Mouse (Mus musculus) forebrain, embryonic 12.5 days (tissue): ENCODE data around the gene Olfr1441. TPM values are rescaled to one million over a fixed set of nuclear protein-coding genes. Genes with fewer than 3 reads are reported as not detected.

Source experiments
- ATAC-seq: fragments of 200-750 bp; cut with Nextera tagmentation; 2 replicates; pipeline ENCODE4 v1.8.0; 2017; ENCODE audit warnings: moderate TSS enrichment; ENCODE audit not compliant: low FRiP score
- H3K27ac ChIP-seq: fragments of 300-500 bp; sonication (generic); 2 replicates; pipeline ENCODE4 v1.5.1; 2016; ENCODE audit warnings: mild to moderate bottlenecking
- H3K27me3 ChIP-seq: fragments of 300-500 bp; sonication (generic); 2 replicates; pipeline ENCODE4 v1.6.1; 2016; ENCODE audit warnings: mild to moderate bottlenecking
- H3K36me3 ChIP-seq: fragments of 300-500 bp; sonication (generic); replicated peaks from 2 replicates; pipeline ENCODE4 v1.6.1; 2016; ENCODE audit warnings: mild to moderate bottlenecking
- H3K4me1 ChIP-seq: fragments of 300-500 bp; sonication (generic); 2 replicates; pipeline ENCODE4 v1.6.1; 2016
- H3K4me2 ChIP-seq: fragments of 300-500 bp; sonication (generic); 2 replicates; pipeline ENCODE4 v1.6.1; 2016; ENCODE audit warnings: mild to moderate bottlenecking, moderate library complexity
- H3K4me3 ChIP-seq: fragments of 300-500 bp; sonication (generic); replicated peaks from 2 replicates; pipeline ENCODE4 v1.5.1; 2016; ENCODE audit warnings: mild to moderate bottlenecking
- H3K9ac ChIP-seq: fragments of 300-500 bp; sonication (generic); 2 replicates; pipeline ENCODE4 v1.6.1; 2016; ENCODE audit warnings: mild to moderate bottlenecking
- H3K9me3 ChIP-seq: fragments of 300-500 bp; sonication (generic); 2 replicates; pipeline ENCODE4 v1.6.1; 2016
- WGBS: fragments of 180-500 bp; shearing (Covaris S2); methylation state at CpG from one replicate; pipeline ENCODE4 v1.1.7; 2016; 5-methylcytosine and 5-hydroxymethylcytosine counted together
- polyA plus RNA-seq: library from polyadenylated mRNA; unstranded; fragments of >200 nt; fragmentation: Nextera tagmentation; extraction: Ambion mirVana; gene quantifications from 2 replicates; pipeline ENCODE4 v1.2.1, GENCODE M21; 2016

Olfr1441 gene
- not detected in 2 replicates for polyA plus RNA-seq

- no peak within 1 kb of the TSS for H3K27ac ChIP-seq
- no peaks in the 10 kb centered on the region for H3K9me3 ChIP-seq
- ATAC-seq = no peak
These were observed at the start of gene Olfr1441 for GRCm38 (mm10) chr19:12417361-12417760. TSS of gene Olfr1441 (plus strand) at chr19:12417433.

GRCm38 (mm10) chr19:12373004-12373403 lies 44.2 kb upstream of the Olfr1441 start:
- 83% methylated on average over 3 of the region's 3 CpGs for WGBS
- no peaks in the 10 kb centered on the region for H3K9me3 ChIP-seq
- no peak overlapping the region for H3K4me3 ChIP-seq
- no peaks in the 10 kb centered on the region for H3K36me3 ChIP-seq
- H3K4me2 ChIP-seq = no peak overlapping the region
- no peaks in the 10 kb centered on the region for H3K4me1 ChIP-seq
- H3K9ac ChIP-seq = no peak overlapping the region
- H3K27me3 ChIP-seq = no peaks in the 10 kb centered on the region
- ATAC-seq = no peak
- no peak overlapping the region for H3K27ac ChIP-seq

More at GRCm38 (mm10) chr19:12417361-12417760, at the start of gene Olfr1441:
- Histone ChIP-seq H3K36me3 (no peaks in the 10 kb centered on the region), H3K4me1 (no peaks in the 10 kb centered on the region), H3K27me3 (no peaks in the 10 kb centered on the region), H3K9ac (no peak within 1 kb of the TSS), H3K4me3 (no peak within 1 kb of the TSS), H3K4me2 (no peak within 1 kb of the TSS)

GRCm38 (mm10) chr19:12374465-12375025 lies 42.7 kb upstream of the Olfr1441 start:
- 88% methylated on average over 2 of the region's 2 CpGs for WGBS
- no peak for ATAC-seq
- Histone ChIP-seq H3K4me2 (no peak overlapping the region), H3K9ac (no peak overlapping the region), H3K36me3 (no peaks in the 10 kb centered on the region), H3K27ac (no peak overlapping the region), H3K4me3 (no peak overlapping the region), H3K4me1 (no peaks in the 10 kb centered on the region), H3K27me3 (no peaks in the 10 kb centered on the region), H3K9me3 (no peaks in the 10 kb centered on the region)

GRCm38 (mm10) chr19:12386979-12387378 lies 30.3 kb upstream of the Olfr1441 start, which contains the start of gene Olfr1440:
TSS of gene Olfr1440 (plus strand) at chr19:12387279.
- Histone ChIP-seq H3K4me2 (no peak within 1 kb of the TSS), H3K27ac (no peak within 1 kb of the TSS), H3K36me3 (no peaks in the 10 kb centered on the region), H3K9me3 (no peaks in the 10 kb centered on the region), H3K4me1 (no peaks in the 10 kb centered on the region), H3K27me3 (no peaks in the 10 kb centered on the region), H3K9ac (no peak within 1 kb of the TSS), H3K4me3 (no peak within 1 kb of the TSS)
- no peak for ATAC-seq
- 81% methylated on average over 2 of the region's 2 CpGs for WGBS

GRCm38 (mm10) chr19:12413737-12414136 lies 3.5 kb upstream of the Olfr1441 start:
- H3K4me1 ChIP-seq = no peaks in the 10 kb centered on the region
- no peak for ATAC-seq
- no peaks in the 10 kb centered on the region for H3K9me3 ChIP-seq
- H3K4me3 ChIP-seq = no peak overlapping the region
- H3K27me3 ChIP-seq = no peaks in the 10 kb centered on the region
- no peak overlapping the region for H3K9ac ChIP-seq
- no peak overlapping the region for H3K27ac ChIP-seq
- H3K4me2 ChIP-seq = no peak overlapping the region
- H3K36me3 ChIP-seq = no peaks in the 10 kb centered on the region

GRCm38 (mm10) chr19:12418312-12418711 lies 1.1 kb downstream of the Olfr1441 start:
- no peaks in the 10 kb centered on the region for H3K9me3 ChIP-seq
- no peak overlapping the region for H3K4me2 ChIP-seq
- no peaks in the 10 kb centered on the region for H3K27me3 ChIP-seq
- H3K4me1 ChIP-seq = no peaks in the 10 kb centered on the region
- no peak overlapping the region for H3K27ac ChIP-seq
- 83% methylated on average over 3 of the region's 3 CpGs for WGBS
- no peak overlapping the region for H3K4me3 ChIP-seq
- no peak for ATAC-seq
- H3K36me3 ChIP-seq = no peaks in the 10 kb centered on the region
- no peak overlapping the region for H3K9ac ChIP-seq

GRCm38 (mm10) chr19:12420555-12420954 lies 3.3 kb downstream of the Olfr1441 start:
- H3K4me1 ChIP-seq = no peaks in the 10 kb centered on the region
- WGBS = 82% methylated on average over 6 of the region's 6 CpGs
- no peak overlapping the region for H3K4me2 ChIP-seq
- H3K9ac ChIP-seq = no peak overlapping the region
- H3K9me3 ChIP-seq = no peaks in the 10 kb centered on the region
- no peak for ATAC-seq
- H3K36me3 ChIP-seq = no peaks in the 10 kb centered on the region
- H3K4me3 ChIP-seq = no peak overlapping the region
- no peak overlapping the region for H3K27ac ChIP-seq
- H3K27me3 ChIP-seq = no peaks in the 10 kb centered on the region

GRCm38 (mm10) chr19:12421680-12422079 lies 4.4 kb downstream of the Olfr1441 start:
- WGBS = 89% methylated on average over 1 of the region's 1 CpGs
- no peaks in the 10 kb centered on the region for H3K27me3 ChIP-seq
- H3K4me3 ChIP-seq = no peak overlapping the region
- H3K27ac ChIP-seq = no peak overlapping the region
- no peaks in the 10 kb centered on the region for H3K9me3 ChIP-seq
- H3K4me1 ChIP-seq = no peaks in the 10 kb centered on the region
- H3K4me2 ChIP-seq = no peak overlapping the region
- H3K9ac ChIP-seq = no peak overlapping the region
- ATAC-seq = no peak
- H3K36me3 ChIP-seq = no peaks in the 10 kb centered on the region

- H3K9me3 ChIP-seq = no peaks in the 10 kb centered on the region
- ATAC-seq = no peak
- no peaks in the 10 kb centered on the region for H3K27me3 ChIP-seq
- no peak overlapping the region for H3K9ac ChIP-seq
- H3K4me2 ChIP-seq = no peak overlapping the region
- WGBS = 88% methylated on average over 5 of the region's 5 CpGs
- no peaks in the 10 kb centered on the region for H3K4me1 ChIP-seq
- no peaks in the 10 kb centered on the region for H3K36me3 ChIP-seq
- H3K4me3 ChIP-seq = no peak overlapping the region
- H3K27ac ChIP-seq = no peak overlapping the region
These were observed 9.9 kb downstream of the Olfr1441 start for GRCm38 (mm10) chr19:12427101-12427500.

- H3K27ac ChIP-seq = no peak within 1 kb of the TSS
- no peak within 1 kb of the TSS for H3K4me2 ChIP-seq
- no peak within 1 kb of the TSS for H3K9ac ChIP-seq
- no peaks in the 10 kb centered on the region for H3K4me1 ChIP-seq
- no peak for ATAC-seq
- WGBS = 95% methylated on average over 6 of the region's 6 CpGs
- H3K27me3 ChIP-seq = no peaks in the 10 kb centered on the region
- H3K4me3 ChIP-seq = no peak within 1 kb of the TSS
- no peaks in the 10 kb centered on the region for H3K36me3 ChIP-seq
- H3K9me3 ChIP-seq = no peaks in the 10 kb centered on the region
These were observed 10.4 kb downstream of the Olfr1441 start, which contains the start of gene Pfpl for GRCm38 (mm10) chr19:12427605-12428004. TSS of gene Pfpl (plus strand) at chr19:12427905.

- H3K9ac ChIP-seq = no peak overlapping the region
- H3K4me1 ChIP-seq = no peaks in the 10 kb centered on the region
- H3K9me3 ChIP-seq = no peaks in the 10 kb centered on the region
- peak; percentile 71; the same call in 1 of the 2 replicates for ATAC-seq
- no peak overlapping the region for H3K27ac ChIP-seq
- 5% methylated on average over 2 of the region's 2 CpGs for WGBS
- H3K4me3 ChIP-seq = no peak overlapping the region
- H3K27me3 ChIP-seq = no peaks in the 10 kb centered on the region
- H3K4me2 ChIP-seq = no peak overlapping the region
- H3K36me3 ChIP-seq = no peaks in the 10 kb centered on the region
These were observed 15.8 kb downstream of the Olfr1441 start for GRCm38 (mm10) chr19:12433033-12433432.

GRCm38 (mm10) chr19:12435011-12435416 lies 17.8 kb downstream of the Olfr1441 start:
- ATAC-seq = no peak
- Histone ChIP-seq H3K27ac (no peak overlapping the region), H3K27me3 (no peaks in the 10 kb centered on the region), H3K9me3 (no peaks in the 10 kb centered on the region), H3K4me2 (no peak overlapping the region), H3K4me1 (no peaks in the 10 kb centered on the region), H3K9ac (no peak overlapping the region), H3K4me3 (no peak overlapping the region), H3K36me3 (no peaks in the 10 kb centered on the region)
- 85% methylated on average over 4 of the region's 4 CpGs for WGBS

GRCm38 (mm10) chr19:12435750-12436524 lies 18.7 kb downstream of the Olfr1441 start:
- Histone ChIP-seq H3K9ac (no peak overlapping the region), H3K4me1 (no peaks in the 10 kb centered on the region), H3K4me3 (no peak overlapping the region), H3K27me3 (no peaks in the 10 kb centered on the region), H3K36me3 (no peaks in the 10 kb centered on the region), H3K27ac (no peak overlapping the region), H3K9me3 (no peaks in the 10 kb centered on the region), H3K4me2 (no peak overlapping the region)
- ATAC-seq = no peak
- WGBS = 91% methylated on average over 4 of the region's 4 CpGs
